Mouse (Mus musculus) sigmoid colon, adult 10 weeks (tissue): Measurements from ENCODE around the gene Mturn. TPM values are rescaled to one million over a fixed set of nuclear protein-coding genes. Genes with fewer than 3 reads are reported as not detected.

Source experiments
- polyA plus RNA-seq: library from polyadenylated mRNA; stranded (reverse); fragments of 350-450 nt; fragmentation: Illumina TruSeq; extraction: RNeasy Lipid Tissue Mini Kit (QIAGEN cat#74804); gene quantifications from one replicate; pipeline ENCODE4 v1.2.3, GENCODE M21; 2014; ENCODE audit warnings: low read depth, low replicate concordance

Mturn gene
- 7.4 TPM for polyA plus RNA-seq

GRCm38 (mm10) chr6:54680891-54681745 is at the start of gene Mturn:
Mturn (plus strand) TSS chr6:54681624.

Other genes starting within 250 kb of the Mturn start
- 2.9 TPM for gene Scrn1, start 115.1 kb upstream of the Mturn start, polyA plus RNA-seq
- 61.6 TPM for gene Plekha8, start 86.5 kb upstream of the Mturn start, polyA plus RNA-seq
- gene Fkbp14, start 84.3 kb upstream of the Mturn start, polyA plus RNA-seq, result 22.5 TPM
- gene Znrf2, start 135.3 kb downstream of the Mturn start, polyA plus RNA-seq, result 84.2 TPM